Mouse (Mus musculus) right cerebral cortex, adult 18-20 months (tissue): ENCODE results near the gene Rho.

Experiments
- DNase-seq: peaks from one replicate; pipeline ENCODE4 v3.0.0; 2022; ENCODE audit warnings: mixed read lengths

Rho gene

DNA sequence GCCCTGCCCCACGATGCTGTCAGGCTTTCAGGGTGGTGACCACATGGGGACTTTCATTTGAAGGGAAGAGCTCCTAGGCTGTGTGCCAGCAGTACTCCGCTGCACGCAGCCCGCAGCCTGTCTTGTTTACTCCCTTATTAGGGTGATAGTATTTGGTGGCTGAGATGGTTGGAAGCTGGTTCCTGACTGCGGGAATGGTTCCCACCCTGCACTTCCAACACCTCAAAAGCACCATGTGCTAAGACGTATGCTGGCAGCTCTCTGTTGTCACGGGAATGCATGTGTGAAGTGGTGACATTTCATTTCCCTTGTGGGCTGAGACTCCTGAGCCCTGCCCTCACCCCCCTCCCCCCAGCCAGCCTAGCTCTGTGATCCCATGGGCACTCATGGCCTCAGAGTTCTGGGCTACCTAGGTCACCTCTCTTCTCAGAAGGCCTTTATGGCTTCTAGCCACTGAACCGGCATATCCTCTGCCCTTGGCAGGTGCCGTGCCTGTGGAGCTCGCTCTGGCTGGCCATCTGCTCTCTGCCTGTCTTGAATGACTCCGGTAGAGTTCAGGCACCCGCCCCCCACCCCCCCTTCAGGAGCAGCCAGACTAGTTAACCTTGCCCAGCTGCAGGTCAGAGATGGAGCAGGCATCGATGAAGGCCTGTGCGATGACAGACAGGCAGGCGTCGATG is 25.5 kb downstream of the Rho start:
- no peak for DNase-seq

GRCm38 (mm10) chr6:115957681-115958080 is 26.1 kb downstream of the Rho start:
- DNase-seq, result no peak

DNA sequence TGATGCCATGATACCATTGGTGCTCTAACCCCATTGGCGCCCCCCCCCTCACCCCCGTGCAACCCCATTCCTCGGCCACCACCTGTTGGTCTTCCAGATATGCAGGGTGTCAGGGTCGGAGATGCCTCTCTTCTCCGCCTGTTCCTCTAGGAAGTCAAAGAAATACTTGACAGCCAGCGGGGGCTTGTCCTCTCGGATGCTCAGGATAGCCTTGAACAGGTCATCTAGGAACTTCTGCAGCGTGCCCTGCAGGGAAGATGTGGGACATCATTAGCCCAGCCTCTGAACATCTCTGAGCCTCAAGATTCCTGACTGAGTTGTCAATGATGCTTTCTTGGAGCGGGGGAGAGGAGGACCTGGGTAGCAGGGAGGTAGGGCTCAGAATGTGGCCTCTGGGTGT is 26.9 kb downstream of the Rho start:
- DNase-seq, result no peak

DNA sequence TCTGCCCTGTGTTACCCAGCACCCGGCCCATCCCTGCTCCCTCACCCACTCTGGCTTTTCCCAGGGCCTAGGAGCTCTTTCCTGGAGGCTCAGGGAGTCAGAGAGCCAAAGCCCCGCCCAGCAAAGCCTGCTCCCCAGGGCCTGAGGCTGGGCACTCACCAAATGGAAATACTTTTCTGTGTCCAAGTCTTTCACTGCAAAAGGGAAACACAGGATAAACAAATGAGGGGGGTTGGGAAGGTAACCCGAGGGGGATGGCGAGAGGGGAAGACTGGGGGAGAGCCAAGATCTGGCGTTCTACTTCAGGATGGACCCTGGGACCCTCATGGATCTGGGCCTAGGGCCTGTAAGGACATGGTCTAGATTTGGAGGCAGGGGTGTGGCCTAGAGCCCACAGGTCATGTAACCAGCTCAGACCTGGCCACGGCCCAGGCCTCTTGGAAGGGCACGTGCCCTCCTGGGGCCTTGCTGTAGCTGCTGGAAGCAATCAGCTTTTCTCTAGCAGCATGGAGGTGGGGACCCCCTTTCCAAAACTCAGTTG is 27.7 kb downstream of the Rho start:
- DNase-seq, result no peak

DNA sequence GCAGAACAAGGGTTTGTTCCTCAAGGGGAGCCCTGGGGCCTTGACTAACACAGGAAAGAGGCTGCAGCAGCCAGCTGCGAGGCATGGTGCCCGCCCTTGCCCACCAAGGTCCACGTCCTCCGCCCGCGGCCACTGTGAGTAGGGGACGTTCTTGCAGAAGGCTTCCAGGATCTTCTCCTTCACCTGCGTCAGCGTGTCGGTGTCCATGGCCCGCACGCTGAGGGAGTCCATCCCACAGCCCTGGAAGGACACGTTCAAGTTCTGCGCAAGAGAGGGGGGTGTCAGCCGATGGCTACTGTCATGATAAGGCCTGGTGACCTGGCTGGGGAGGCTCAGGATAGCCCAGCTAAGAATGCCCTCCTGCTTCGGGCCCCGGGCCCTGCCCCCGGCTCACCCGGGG is 28.8 kb downstream of the Rho start:
- no peak for DNase-seq

DNA sequence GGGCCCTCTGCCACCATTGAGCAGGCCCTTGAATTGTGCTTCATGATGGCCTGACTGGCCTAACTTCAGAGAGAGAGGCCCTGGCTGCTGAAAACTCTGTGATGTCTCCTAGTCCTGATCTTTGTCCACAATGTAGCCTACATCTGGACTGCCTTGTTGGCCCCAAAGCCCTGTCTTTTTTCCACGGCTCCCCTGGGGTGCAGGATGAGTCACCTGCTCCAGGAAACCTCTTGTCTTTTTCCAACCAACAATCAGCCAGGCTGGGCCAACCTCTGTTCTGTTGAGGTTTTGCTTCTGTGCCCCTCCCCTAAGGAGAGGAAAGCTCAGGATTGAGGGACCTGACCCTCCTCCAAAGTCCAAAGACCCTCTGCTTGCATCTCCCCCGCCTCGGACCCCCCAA is 30.2 kb downstream of the Rho start:
- no peak for DNase-seq

DNA sequence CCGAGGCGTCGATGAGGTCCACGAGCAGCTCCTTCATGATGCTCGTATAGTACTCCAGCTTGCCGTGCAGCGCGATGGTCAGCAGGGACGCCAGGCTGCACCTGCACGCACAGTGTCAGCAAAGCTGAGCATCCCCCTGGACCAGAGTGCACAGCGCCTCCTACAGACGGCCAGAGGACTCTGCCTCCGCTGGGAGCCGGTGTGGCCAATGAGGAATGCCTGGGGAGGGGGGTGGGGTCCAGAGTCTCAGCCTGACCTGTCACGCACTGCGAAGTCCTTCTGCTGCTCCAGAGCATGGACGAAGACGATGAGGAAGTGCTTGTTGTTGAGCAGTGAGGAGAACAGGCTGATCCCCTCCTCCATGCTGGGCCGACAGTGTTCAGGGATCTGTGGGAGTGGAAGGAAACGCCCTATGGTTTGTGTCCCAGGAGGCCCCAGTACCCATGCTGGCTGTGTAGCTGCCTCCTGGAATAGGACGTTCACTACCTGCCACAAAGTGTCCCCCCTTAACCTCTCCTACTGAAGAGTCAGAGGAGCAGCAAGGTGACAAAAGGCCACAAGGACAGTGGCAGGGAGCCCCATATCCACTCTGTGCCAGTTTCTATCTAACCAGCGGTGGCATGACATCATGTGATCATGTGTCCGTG is 31.0 kb downstream of the Rho start:
- DNase-seq, result no peak

- no peak for DNase-seq
These were observed 32.1 kb downstream of the Rho start for GRCm38 (mm10) chr6:115963656-115964055.

- DNase-seq, result no peak
These were observed 34.8 kb downstream of the Rho start for GRCm38 (mm10) chr6:115966227-115966966.

DNA sequence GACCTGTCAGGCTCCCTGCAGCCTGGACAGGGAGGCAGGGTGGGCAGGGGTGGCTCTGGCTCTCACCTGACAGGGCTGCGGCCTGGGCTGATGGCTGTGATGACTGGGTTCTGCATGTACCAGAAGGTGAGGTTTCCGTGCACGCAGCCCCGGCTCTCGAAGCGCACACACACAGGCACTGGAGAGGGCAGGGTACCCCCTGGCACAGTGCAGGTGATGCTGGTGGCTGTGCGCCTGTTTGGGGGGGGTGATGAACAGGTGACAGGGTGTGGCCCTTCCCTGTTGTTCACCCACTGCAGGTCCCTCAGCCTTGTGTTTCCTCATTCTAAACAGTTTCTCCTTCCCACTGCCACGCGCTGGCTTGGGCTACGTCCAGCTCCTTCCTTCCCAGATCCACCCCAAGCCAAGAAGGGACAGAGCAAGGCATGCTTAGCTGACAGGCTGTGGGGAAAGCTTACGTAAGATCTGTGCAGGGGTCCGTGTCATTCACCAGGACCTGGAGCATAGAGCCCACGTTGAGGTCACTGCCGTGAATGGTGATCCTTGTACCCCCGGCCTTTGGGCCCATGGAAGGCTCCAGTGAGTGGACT is 35.8 kb downstream of the Rho start:
- DNase-seq, result no peak

GRCm38 (mm10) chr6:115968086-115968485 is 36.5 kb downstream of the Rho start:
- DNase-seq, result no peak

DNA sequence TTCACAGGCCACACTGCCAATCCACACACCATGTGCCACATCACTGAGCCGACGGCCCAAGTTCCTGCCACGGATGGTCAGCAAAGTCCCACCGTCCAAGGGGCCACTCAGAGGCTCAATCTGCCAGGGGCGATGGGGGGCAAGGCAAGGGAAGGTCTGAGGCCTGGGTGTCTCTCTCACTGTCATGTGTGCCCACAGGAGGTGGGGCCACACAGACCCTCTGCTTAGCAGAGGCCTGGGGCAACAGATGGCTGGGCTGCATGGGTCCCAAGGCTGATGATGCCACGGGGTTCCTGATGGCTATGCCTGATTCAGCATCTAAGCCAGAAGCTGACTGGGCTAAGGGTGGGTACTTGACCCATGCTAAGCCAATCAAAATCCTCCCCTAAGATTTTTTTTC is 37.2 kb downstream of the Rho start:
- DNase-seq, result no peak

DNA sequence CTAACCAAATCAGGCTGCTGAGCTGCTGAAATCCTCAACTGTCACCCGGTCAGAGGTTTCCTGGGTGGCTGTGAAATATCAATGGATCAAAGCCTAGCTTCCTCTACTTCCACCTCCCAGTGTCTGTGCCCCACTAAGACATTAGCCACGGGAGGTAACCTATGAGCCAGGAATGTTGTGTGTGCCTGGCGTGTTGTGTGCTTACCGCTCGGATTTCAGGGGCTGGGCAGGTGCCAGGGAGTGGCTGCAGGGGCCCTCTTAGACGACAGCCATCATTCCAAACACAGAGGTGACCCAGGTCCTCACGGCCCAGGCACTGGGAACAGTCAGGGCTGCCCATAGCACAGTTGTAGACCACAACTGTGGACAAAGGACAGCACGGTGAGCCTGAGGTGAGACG is 37.6 kb downstream of the Rho start:
- DNase-seq, result no peak

DNA sequence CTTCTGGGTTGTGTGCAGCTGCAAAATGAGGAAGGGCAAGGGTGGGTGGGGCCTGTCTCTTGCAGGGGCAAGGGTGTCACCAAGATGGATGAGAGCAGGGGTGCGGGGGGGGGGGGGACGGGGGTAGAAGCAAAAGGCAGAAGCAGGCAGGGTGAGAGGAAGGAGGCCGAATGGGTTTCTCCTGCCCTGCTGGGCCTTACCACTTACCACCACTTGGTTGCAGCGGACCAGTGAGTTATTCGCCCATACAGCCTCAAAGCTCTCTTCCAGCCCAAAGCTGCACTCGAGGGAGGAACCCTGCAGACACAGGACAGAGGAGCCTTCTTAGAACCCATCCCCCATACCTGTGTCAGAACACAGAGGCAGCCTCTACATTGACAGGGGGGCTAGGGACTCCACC is 38.4 kb downstream of the Rho start:
- no peak for DNase-seq

GRCm38 (mm10) chr6:115971273-115972060 is 39.9 kb downstream of the Rho start:
- no peak for DNase-seq

GRCm38 (mm10) chr6:115972083-115972764 is 40.7 kb downstream of the Rho start:
- no peak for DNase-seq

DNA sequence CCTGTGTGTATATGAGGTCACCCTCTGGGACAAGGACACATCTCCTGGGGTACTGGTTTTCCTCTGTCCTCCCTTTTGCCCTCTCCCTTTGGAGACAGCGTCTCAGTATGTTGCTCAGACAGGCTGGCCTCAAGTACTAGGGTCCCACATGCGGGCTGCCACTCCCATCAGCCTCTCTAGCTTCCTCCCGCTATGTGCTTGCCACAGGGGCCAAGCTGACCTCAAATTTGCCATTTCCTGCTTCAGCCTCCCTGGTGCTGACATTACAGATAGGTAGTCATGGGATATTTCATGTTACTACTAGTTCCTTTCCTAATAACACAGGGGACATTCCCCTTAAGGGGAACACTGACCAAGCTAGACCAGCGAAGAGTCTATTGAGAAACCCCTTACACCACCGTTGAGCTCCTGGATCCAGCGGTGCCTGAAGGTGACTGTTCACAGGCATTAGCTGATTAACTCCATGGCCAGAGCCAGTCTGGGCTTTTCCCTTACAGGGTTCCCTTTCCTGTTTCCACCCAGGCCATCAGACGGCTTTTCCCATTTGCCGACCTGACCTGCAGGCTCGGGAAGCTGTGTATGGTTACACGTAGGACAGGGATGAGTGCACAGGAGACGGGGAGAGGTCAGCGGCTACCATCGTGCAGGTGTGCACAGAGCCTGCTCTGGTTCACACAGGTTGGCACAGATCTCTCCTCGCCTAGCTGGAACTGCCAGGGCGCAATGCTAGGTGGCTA is 41.8 kb downstream of the Rho start:
- DNase-seq, result no peak

DNA sequence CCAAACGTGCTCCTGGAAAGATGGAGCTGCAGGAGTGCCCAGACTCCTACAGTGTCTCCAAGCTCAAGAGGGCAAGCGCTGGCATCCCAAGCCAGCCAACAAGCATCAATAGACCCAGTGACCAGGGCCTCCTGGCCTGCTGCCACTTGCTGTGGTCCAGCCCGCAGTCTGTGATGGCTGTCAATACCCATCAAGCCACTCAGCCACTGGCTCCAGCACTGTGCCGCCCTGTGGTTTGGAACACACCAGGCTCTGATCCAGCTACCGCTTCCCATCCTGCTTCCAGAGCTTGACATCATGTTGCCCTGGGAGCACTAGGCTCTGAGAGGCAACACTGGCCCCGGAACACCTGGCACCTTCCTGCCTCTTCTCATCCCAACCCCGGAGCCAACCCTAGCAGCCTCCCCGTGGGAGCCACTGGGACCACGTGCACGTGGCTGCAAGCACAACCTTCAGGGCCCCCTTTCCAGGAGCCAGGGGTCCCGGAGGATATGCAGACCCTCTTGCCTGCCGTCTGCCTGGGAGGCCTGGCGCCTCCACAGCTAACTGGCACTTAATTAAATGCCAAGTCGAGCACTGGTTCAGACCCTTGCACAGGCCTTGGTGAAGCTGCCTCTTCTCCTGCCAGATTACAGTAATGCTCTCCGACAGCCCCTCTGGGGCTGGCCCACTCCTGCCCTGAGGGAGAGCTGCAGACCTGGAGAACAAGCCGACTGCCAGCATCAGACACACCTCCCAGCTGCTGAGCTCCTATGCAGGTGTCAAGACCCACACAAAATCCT is 42.5 kb downstream of the Rho start:
- DNase-seq, result peak; percentile 51

- DNase-seq, result no peak
These were observed 44.1 kb downstream of the Rho start for GRCm38 (mm10) chr6:115975606-115976005.

DNA sequence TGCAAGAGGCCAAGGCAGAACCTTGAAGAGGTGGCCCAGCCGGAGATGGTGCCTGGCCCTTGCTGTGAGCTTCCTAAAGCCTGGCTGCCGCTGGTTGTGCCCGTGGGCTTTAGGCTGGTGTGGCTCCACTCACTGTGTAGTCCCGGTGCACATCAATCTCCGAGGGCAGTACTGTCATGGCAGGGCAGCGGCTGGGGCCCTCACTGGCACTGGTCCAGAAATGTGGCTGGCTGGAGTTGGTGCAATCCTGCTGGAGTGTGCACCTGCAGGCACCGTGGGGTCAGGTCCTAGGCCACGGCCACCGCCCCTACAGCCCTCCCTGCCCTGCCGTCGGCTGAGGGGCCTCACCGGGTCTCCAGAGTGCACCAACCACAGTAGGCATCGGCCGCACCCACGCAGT is 46.3 kb downstream of the Rho start:
- no peak for DNase-seq

- no peak for DNase-seq
These were observed 47.0 kb downstream of the Rho start for GRCm38 (mm10) chr6:115978596-115978995.
